Mouse (Mus musculus) stomach, postnatal 0 days (tissue): Measurements from ENCODE around the gene Fxyd6.

Source experiments
- CTCF ChIP-seq: IDR thresholded peaks from 2 replicates; pipeline ENCODE4 v1.5.1; 2016; ENCODE audit warnings: antibody characterized with exemption, low read depth, mild to moderate bottlenecking, moderate library complexity
- EP300 ChIP-seq: optimal IDR thresholded peaks from 2 replicates; pipeline ENCODE3; 2016; ENCODE audit warnings: antibody characterized with exemption

DNA sequence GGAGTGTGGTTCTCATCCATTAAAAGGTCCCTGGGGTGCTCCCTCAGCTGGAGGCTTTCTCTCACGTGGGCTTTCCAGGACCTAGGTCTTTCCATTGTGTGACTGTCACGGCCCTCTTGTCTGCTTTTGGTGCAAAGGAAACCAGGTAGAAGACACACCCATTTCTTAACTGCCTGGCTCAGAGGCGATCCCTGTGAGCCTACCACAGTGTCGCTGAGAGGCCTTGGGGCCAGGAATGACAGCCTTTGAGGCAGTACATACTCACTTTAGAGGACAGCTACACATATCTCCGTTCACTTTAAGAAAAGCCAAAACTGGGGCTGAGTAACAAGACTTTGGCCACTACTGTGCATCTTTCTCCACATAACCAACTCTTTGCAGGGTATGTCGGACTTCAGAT is 21.4 kb upstream of the Fxyd6 start:
- TF ChIP-seq CTCF, result no peak
- TF ChIP-seq EP300, result no peak
